Mouse (Mus musculus) ES-Bruce4 (cell line): ENCODE data around the gene Baiap2.

Source experiments
- CTCF ChIP-seq: IDR thresholded peaks from one replicate; pipeline ENCODE4 v1.8.1; 2011; ENCODE audit warnings: low read depth, low read length
- POLR2A ChIP-seq: IDR thresholded peaks from one replicate; pipeline ENCODE4 v1.8.1; 2011; ENCODE audit warnings: low read length; ENCODE audit not compliant: insufficient read depth

DNA sequence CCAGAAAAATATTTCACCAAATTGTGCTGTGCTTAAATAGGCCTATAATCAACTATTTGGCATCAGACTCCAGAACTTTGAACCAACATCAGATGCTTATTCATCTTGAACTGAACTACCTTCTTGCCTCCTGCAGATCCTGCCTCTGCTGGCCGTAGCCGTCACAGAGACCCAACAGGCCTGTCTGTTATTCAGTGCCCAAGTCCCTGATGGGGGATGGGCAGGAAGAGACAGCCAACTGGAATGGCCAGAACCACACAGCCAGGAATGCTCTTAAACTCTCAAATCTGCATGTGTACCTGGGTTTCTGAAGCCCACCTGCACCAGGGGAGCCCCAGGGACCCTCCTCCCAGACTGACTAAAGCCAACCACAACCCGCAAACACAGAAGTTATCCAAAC lies 84.4 kb downstream of the Baiap2 start:
- TF ChIP-seq POLR2A (no peak), CTCF (no peak)
